Mouse (Mus musculus): ENCODE measurements around the gene Pakap. TPM values are rescaled to one million over a fixed set of nuclear protein-coding genes. Genes with fewer than 3 reads are reported as not detected.

Pakap gene
- polyA plus RNA-seq, 1 experiment = 0.78 TPM

DNA sequence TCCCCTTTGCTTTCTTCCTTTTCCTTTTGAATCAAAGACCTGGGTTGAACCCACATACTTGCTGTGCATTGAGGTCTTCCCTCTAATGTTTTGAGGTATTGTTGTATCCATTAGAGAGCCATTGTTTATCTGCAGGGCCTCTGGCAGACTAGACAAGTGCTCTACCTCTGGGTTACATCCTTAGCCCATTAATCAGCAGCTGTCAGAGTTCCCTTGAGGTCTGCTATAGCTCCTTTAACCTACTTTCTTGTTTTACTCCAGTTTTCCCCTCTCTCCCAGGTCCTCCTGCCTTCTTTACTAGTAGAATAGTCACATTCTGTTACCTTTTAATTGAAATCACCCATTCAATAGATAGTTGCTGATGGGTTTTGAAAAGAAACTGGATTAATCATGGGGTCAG lies 221.1 kb downstream of the Pakap start:
- no peaks in the 10 kb centered on the region for H3K36me3 ChIP-seq (ENCODE audit: control insufficient read depth, insufficient read depth, low read length)
- DNase-seq = no peak
- peaks cover 6% of the 10 kb centered on the region; the same call in 1 of the 2 replicates for H3K4me1 ChIP-seq (ENCODE audit: control insufficient read depth, insufficient read depth, low read length)
- TF ChIP-seq CTCF (conservative IDR thresholded peaks at IDR 0.05; ENCODE audit: insufficient read depth, insufficient read length, low read depth, low read length) (no peak), POLR2A (IDR thresholded peaks at IDR 0.05; ENCODE audit: low read depth, low read length) (no peak)
- H3K4me3 ChIP-seq (ENCODE audit: insufficient read depth, low read depth, low read length) = no peak overlapping the region
- no peak overlapping the region for H3K27ac ChIP-seq (ENCODE audit: insufficient read depth, low read depth, low read length)
- H3K27me3 ChIP-seq (replicated peaks; ENCODE audit: control insufficient read depth, insufficient read depth, low read length) = no peaks in the 10 kb centered on the region

DNA sequence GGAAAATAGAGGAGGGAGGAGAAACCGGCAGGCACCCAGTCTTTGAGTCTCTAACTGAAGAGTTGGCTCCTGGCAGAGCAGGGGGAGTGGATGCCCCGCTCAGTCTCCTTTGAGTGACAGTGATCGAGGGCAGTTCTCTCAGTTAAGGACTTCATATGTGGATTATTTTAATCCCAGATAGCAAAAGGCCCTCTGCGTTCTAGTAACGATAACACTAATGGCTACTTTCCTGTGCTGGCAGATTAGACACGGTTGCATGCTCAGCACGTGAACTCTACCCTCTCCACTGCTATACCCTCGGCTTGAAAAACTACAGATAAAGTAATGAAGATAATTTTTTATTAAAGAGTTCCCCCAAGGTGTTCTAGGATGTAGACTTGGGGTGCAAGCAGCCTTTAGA lies 226.0 kb downstream of the Pakap start:
- Histone ChIP-seq H3K27me3 (replicated peaks; ENCODE audit: control insufficient read depth, insufficient read depth, low read length) (no peaks in the 10 kb centered on the region), H3K36me3 (ENCODE audit: control insufficient read depth, insufficient read depth, low read length) (no peaks in the 10 kb centered on the region), H3K4me1 (ENCODE audit: control insufficient read depth, insufficient read depth, low read length) (peaks cover 19% of the 10 kb centered on the region), H3K27ac (ENCODE audit: insufficient read depth, low read depth, low read length) (no peak overlapping the region), H3K4me3 (ENCODE audit: insufficient read depth, low read depth, low read length) (no peak overlapping the region)
- WGBS = 39% methylated on average over 8 of the region's 8 CpGs
- TF ChIP-seq CTCF (conservative IDR thresholded peaks at IDR 0.05; ENCODE audit: insufficient read depth, insufficient read length, low read depth, low read length) (no peak), POLR2A (IDR thresholded peaks at IDR 0.05; ENCODE audit: low read depth, low read length) (no peak)
- DNase-seq = peak; percentile 32

DNA sequence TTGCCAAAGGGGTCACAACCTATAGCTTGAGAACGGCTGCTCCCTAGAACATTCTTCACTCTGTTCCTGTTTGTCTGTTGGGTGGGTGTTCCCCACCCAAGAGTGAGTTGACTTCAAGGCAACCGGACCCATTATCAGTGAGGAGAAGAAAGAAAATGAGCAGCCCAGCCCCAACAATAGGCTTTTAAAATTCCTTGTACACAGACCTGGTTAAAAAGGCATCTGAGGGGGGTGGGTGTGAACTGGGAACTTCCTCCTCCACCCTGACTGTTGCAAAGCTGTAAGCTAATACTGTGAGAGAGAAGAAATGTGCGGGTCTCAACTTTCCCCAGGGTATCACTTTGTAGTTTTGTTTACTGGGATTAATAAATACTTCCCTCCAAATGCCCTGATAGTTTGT lies 226.6 kb downstream of the Pakap start:
- no peak for DNase-seq

DNA sequence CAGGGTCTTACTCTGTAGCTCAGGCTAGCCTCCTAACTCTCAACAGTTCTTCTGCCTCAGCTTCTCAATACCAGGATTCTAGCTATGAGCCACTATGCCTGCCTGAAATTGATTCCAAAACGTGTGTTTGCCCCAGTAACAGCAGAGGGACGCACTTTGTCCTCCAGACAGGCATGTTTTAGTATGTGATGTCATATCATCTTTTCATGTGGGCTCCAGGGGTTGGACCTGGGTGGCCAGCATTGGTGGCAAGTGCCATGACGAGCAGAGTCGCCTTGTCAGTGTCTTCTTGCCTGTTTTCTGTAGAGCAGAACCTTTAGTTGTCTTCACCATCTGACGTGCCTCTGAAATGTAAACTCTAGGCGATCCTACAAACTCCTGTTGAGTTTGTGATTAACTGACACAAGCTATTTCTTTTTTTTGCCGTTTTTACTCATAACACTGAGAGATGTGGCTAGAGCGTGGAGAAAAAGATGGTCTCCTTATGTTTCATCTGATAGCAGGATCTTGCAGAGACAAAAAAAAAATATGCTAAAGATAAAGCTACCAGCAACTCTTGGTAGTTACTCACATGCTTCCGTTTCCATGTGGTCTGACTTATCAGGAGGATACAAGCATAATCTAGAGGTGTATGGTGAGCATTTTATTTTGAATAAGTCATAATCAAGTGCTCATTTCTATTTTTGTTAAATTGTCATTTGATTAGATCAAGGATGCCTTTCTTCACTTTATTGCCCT lies 229.7 kb downstream of the Pakap start:
- no peak for DNase-seq
- no peak overlapping the region for H3K27ac ChIP-seq (ENCODE audit: insufficient read depth, low read depth, low read length)

More for the DNA sequence above, 226.6 kb downstream of the Pakap start:
- TF ChIP-seq POLR2A (IDR thresholded peaks at IDR 0.05; ENCODE audit: low read depth, low read length) = no peak
- no peak for TF ChIP-seq CTCF (conservative IDR thresholded peaks at IDR 0.05; ENCODE audit: insufficient read depth, insufficient read length, low read depth, low read length)
- no peak overlapping the region for H3K4me3 ChIP-seq (ENCODE audit: insufficient read depth, low read depth, low read length)
- WGBS = 35% methylated on average over 3 of the region's 3 CpGs
- no peak overlapping the region for H3K27ac ChIP-seq (ENCODE audit: insufficient read depth, low read depth, low read length)
- H3K4me1 ChIP-seq (ENCODE audit: control insufficient read depth, insufficient read depth, low read length) = peaks cover 20% of the 10 kb centered on the region
- no peaks in the 10 kb centered on the region for H3K27me3 ChIP-seq (replicated peaks; ENCODE audit: control insufficient read depth, insufficient read depth, low read length)
- H3K36me3 ChIP-seq (ENCODE audit: control insufficient read depth, insufficient read depth, low read length) = no peaks in the 10 kb centered on the region

DNA sequence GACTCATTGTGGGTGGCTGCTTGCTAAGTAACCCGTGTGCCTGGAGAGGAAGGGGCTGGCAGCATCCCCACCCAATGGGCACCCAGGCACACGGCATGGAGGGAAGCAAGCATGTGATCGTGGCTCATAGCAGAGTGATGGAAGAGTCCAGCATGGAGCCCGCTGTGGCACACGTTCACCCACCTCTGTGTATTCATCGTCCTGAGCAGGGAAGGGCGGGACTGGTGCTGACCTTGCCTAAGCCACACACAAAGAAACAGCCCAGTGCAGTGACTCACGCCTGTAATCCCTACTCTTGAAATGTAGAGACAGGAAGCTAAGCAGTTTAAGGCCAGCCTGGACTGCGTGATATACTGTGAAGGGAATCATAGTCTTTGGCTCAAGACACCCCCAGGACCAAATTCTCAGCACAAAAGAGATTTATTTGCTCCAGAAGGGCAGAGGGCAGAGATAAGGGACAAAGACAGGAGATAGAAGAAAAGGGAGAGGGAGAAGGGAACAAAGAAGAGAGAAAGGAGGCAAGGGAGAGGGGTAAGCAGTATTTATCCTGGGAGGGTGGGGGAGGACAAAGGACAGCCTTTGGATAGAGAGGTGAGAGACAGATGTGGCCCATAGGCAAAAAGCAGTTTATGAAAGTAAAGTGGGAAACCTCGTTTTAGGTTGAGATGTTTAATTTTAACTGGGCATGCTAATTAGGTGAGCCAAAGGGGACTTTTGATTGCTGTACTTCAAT lies 230.5 kb downstream of the Pakap start:
- no peak for TF ChIP-seq POLR2A (IDR thresholded peaks at IDR 0.05; ENCODE audit: low read depth, low read length)
- no peak for TF ChIP-seq CTCF (conservative IDR thresholded peaks at IDR 0.05; ENCODE audit: insufficient read depth, insufficient read length, low read depth, low read length)
- WGBS = 34% methylated on average over 10 of the region's 10 CpGs
- Histone ChIP-seq H3K27me3 (replicated peaks; ENCODE audit: control insufficient read depth, insufficient read depth, low read length) (no peaks in the 10 kb centered on the region), H3K4me1 (ENCODE audit: control insufficient read depth, insufficient read depth, low read length) (peaks cover 31% of the 10 kb centered on the region), H3K4me3 (ENCODE audit: insufficient read depth, low read depth, low read length) (no peak overlapping the region), H3K36me3 (ENCODE audit: control insufficient read depth, insufficient read depth, low read length) (no peaks in the 10 kb centered on the region), H3K27ac (ENCODE audit: insufficient read depth, low read depth, low read length) (no peak overlapping the region)
- peak; percentile 25 for DNase-seq

More for the DNA sequence above, 229.7 kb downstream of the Pakap start:
- no peak overlapping the region for H3K4me3 ChIP-seq (ENCODE audit: insufficient read depth, low read depth, low read length)
- TF ChIP-seq CTCF (conservative IDR thresholded peaks at IDR 0.05; ENCODE audit: insufficient read depth, insufficient read length, low read depth, low read length) (no peak), POLR2A (IDR thresholded peaks at IDR 0.05; ENCODE audit: low read depth, low read length) (no peak)
- H3K27me3 ChIP-seq (replicated peaks; ENCODE audit: control insufficient read depth, insufficient read depth, low read length) = no peaks in the 10 kb centered on the region
- peaks cover 31% of the 10 kb centered on the region for H3K4me1 ChIP-seq (ENCODE audit: control insufficient read depth, insufficient read depth, low read length)
- 70% methylated on average over 9 of the region's 9 CpGs for WGBS
- no peaks in the 10 kb centered on the region for H3K36me3 ChIP-seq (ENCODE audit: control insufficient read depth, insufficient read depth, low read length)

GRCm38 (mm10) chr4:57799297-57799696 lies 231.3 kb downstream of the Pakap start:
- 82% methylated on average over 1 of the region's 1 CpGs for WGBS
- H3K4me3 ChIP-seq (ENCODE audit: insufficient read depth, low read depth, low read length) = no peak overlapping the region
- no peaks in the 10 kb centered on the region for H3K36me3 ChIP-seq (ENCODE audit: control insufficient read depth, insufficient read depth, low read length)
- no peak for DNase-seq
- H3K4me1 ChIP-seq (ENCODE audit: control insufficient read depth, insufficient read depth, low read length) = peaks cover 24% of the 10 kb centered on the region
- no peaks in the 10 kb centered on the region for H3K27me3 ChIP-seq (replicated peaks; ENCODE audit: control insufficient read depth, insufficient read depth, low read length)
- TF ChIP-seq POLR2A (IDR thresholded peaks at IDR 0.05; ENCODE audit: low read depth, low read length) (no peak), CTCF (conservative IDR thresholded peaks at IDR 0.05; ENCODE audit: insufficient read depth, insufficient read length, low read depth, low read length) (no peak)
- no peak overlapping the region for H3K27ac ChIP-seq (ENCODE audit: insufficient read depth, low read depth, low read length)

GRCm38 (mm10) chr4:57801239-57801638 lies 233.3 kb downstream of the Pakap start:
- Histone ChIP-seq H3K4me1 (ENCODE audit: control insufficient read depth, insufficient read depth, low read length) (peaks cover 26% of the 10 kb centered on the region), H3K4me3 (ENCODE audit: insufficient read depth, low read depth, low read length) (no peak overlapping the region), H3K36me3 (ENCODE audit: control insufficient read depth, insufficient read depth, low read length) (no peaks in the 10 kb centered on the region), H3K27ac (ENCODE audit: insufficient read depth, low read depth, low read length) (no peak overlapping the region), H3K27me3 (replicated peaks; ENCODE audit: control insufficient read depth, insufficient read depth, low read length) (no peaks in the 10 kb centered on the region)
- peak; percentile 37 for DNase-seq
- 56% methylated on average over 7 of the region's 7 CpGs for WGBS
- TF ChIP-seq CTCF (conservative IDR thresholded peaks at IDR 0.05; ENCODE audit: insufficient read depth, insufficient read length, low read depth, low read length) (no peak), POLR2A (IDR thresholded peaks at IDR 0.05; ENCODE audit: low read depth, low read length) (no peak)
